Mouse (Mus musculus): Measurements from ENCODE around the gene Ncln. TPM values are rescaled to one million over a fixed set of nuclear protein-coding genes. Genes with fewer than 3 reads are reported as not detected.

Gene Ncln
- polyA plus RNA-seq, 1 experiment from 2014 or later, result 61.3 TPM

DNA sequence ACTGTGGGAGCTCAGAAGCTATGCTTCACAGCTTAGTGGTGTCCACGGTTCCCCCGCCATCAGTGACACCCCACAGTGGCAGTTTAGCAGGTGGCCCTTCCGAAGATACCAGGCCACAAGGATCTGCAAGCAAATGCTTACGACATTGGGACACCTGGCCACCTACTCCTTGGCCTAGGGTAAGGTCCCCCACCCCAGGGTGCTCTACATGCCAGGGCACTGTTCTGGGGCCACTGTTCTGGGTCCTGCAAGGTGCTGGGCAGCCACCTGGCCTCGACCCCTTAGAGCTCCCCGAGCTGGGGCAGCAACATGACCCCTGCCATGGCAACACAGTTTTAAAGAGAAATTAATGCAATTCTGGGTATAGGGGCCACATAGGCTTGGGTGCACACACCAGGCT, 1.0 kb downstream of the Ncln start:
- Histone ChIP-seq H3K4me1 (ENCODE audit: control insufficient read depth, insufficient read depth, low read length) (peaks cover 18% of the 10 kb centered on the region), H3K4me2 (ENCODE audit: low read length) (peak overlapping the region; percentile 100), H3K9ac (ENCODE audit: low read depth, low read length) (peak overlapping the region; percentile 76), H3K9me3 (replicated peaks; ENCODE audit: control insufficient read depth, low read length, poor library complexity, severe bottlenecking) (no peaks in the 10 kb centered on the region), H3K27me3 (ENCODE audit: control insufficient read depth, insufficient read depth, low read depth, low read length) (no peaks in the 10 kb centered on the region), H3K4me3 (ENCODE audit: low read depth, low read length) (peak overlapping the region; percentile 77), H3K36me3 (ENCODE audit: control insufficient read depth, insufficient read depth, low read length) (peaks cover 21% of the 10 kb centered on the region), H3K27ac (ENCODE audit: low read length) (no peak overlapping the region)
- no peak for ATAC-seq
- WGBS, result 77% methylated on average over 6 of the region's 6 CpGs

DNA sequence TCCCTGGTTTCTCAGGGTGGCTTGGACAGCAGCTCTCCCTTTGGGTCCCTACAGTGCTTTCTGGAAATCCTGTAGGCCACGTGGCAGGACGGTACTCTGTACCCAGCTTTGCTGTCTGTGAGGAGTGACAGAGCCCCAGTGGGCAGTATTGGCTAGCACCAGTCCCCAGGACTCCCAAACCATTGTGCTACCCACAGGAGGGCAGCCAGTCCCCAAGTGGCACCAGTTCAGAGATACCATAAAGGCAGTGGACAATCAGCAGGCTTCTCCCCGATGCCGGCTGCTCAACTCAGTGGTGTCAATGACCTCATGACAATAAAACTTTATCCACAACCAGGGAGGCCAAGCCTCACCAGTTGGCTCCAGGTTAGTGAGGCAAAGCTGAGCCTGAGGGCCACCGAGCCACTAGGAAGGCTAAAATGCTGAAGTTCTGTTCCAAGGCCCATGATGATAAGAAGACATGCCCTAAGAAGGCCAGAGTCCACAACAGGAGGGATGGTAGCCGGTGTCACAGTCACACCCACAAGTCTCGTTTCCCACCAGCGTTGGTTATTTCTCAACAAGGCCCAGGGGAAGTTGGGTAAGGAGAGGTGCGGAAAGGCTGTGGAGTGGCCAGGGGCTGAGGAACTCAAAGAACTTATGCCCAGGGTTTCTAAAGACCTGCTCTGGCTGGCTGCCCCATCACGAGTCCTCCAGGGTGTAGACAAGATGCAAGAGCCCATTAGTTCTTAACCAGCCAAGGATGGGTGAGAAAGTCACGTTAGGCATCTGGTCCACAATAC, 1.7 kb downstream of the Ncln start:
- no peak overlapping the region for H3K4me3 ChIP-seq (ENCODE audit: low read depth, low read length)
- no peak overlapping the region for H3K27ac ChIP-seq (ENCODE audit: low read length)
- H3K36me3 ChIP-seq (ENCODE audit: control insufficient read depth, insufficient read depth, low read length), result peaks cover 25% of the 10 kb centered on the region
- ATAC-seq, result no peak
- H3K9ac ChIP-seq (ENCODE audit: low read depth, low read length), result 0 out of 2 replicates have a peak overlapping the region, but pooled peaks have one; percentile 76
- 92% methylated on average over 11 of the region's 11 CpGs for WGBS
- H3K4me2 ChIP-seq (ENCODE audit: low read length), result peak overlapping the region; percentile 100; the same call in 1 of the 2 replicates
- no peaks in the 10 kb centered on the region for H3K27me3 ChIP-seq (ENCODE audit: control insufficient read depth, insufficient read depth, low read depth, low read length)
- H3K9me3 ChIP-seq (replicated peaks; ENCODE audit: control insufficient read depth, low read length, poor library complexity, severe bottlenecking), result no peaks in the 10 kb centered on the region
- H3K4me1 ChIP-seq (ENCODE audit: control insufficient read depth, insufficient read depth, low read length), result peaks cover 18% of the 10 kb centered on the region

DNA sequence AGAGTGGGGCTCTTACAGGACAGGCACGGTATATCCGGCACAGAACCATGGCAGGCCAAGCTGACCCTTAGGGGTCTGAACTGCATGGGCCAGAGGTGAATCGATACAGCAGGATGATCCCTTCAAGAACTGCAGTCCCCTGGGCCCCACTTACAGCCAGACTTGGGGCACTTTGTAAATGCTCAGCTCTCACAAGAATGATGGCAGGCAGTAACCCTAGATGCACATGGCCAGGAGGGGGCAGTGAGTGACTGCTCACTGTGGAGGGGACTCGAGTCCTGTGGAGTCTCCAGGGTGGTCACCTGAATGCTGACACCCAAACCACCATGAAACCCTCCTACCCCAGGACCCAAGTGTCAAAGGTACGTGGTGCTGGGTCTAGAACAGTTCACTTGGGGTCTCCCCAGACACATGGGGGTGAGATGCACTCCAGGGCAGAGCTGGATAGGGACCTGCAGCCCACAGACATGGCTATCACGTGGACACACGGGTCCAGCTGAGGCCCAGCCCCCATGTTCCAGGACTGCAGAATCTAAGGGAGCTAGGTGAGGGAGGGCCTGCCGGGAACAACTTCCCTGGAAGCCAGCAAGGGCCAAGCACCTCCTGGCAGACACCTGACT, 2.5 kb downstream of the Ncln start:
- H3K27me3 ChIP-seq (ENCODE audit: control insufficient read depth, insufficient read depth, low read depth, low read length), result no peaks in the 10 kb centered on the region
- H3K9me3 ChIP-seq (replicated peaks; ENCODE audit: control insufficient read depth, low read length, poor library complexity, severe bottlenecking), result no peaks in the 10 kb centered on the region
- no peak overlapping the region for H3K4me3 ChIP-seq (ENCODE audit: low read depth, low read length)
- peaks cover 18% of the 10 kb centered on the region for H3K4me1 ChIP-seq (ENCODE audit: control insufficient read depth, insufficient read depth, low read length)
- WGBS, result 85% methylated on average over 8 of the region's 8 CpGs
- H3K27ac ChIP-seq (ENCODE audit: low read length), result no peak overlapping the region
- H3K36me3 ChIP-seq (ENCODE audit: control insufficient read depth, insufficient read depth, low read length), result peaks cover 28% of the 10 kb centered on the region
- no peak overlapping the region for H3K9ac ChIP-seq (ENCODE audit: low read depth, low read length)
- ATAC-seq, result no peak
- no peak overlapping the region for H3K4me2 ChIP-seq (ENCODE audit: low read length)

DNA sequence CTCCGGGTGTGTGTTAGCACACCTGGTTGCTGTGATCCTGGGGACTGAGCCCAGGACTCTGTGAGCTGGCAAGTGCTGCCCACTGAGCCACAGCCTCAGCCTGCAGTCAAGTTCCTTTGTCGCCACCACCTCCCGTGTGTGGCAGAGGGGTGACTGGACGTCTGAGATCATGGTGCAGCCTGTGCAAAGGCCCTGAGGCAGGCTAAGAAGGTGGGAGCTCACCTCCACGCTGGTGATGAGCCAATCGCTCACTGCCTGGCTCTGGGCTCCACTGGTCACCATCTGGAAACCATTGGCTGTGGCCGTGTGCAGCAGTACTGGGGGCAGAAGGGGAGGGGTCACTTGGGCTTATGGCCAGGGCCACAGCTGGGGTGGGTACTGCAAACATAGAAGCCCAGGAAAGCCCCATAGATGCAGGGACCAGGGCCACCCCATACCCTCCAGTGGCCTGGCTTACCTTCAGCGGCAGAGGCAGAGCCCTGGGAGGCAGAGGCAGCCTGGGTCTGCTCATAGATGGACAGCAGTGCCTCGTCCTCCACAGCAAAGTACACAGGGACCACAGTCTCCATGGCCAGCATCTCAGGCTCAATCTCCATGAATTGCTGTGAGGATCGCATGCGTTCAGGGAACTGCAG, 3.5 kb downstream of the Ncln start:
- Histone ChIP-seq H3K4me3 (ENCODE audit: low read depth, low read length) (no peak overlapping the region), H3K4me1 (ENCODE audit: control insufficient read depth, insufficient read depth, low read length) (peaks cover 18% of the 10 kb centered on the region), H3K9me3 (replicated peaks; ENCODE audit: control insufficient read depth, low read length, poor library complexity, severe bottlenecking) (no peaks in the 10 kb centered on the region), H3K36me3 (ENCODE audit: control insufficient read depth, insufficient read depth, low read length) (peaks cover 37% of the 10 kb centered on the region), H3K27me3 (ENCODE audit: control insufficient read depth, insufficient read depth, low read depth, low read length) (no peaks in the 10 kb centered on the region), H3K27ac (ENCODE audit: low read length) (no peak overlapping the region), H3K9ac (ENCODE audit: low read depth, low read length) (no peak overlapping the region), H3K4me2 (ENCODE audit: low read length) (no peak overlapping the region)
- WGBS, result 93% methylated on average over 11 of the region's 11 CpGs
- ATAC-seq, result no peak

DNA sequence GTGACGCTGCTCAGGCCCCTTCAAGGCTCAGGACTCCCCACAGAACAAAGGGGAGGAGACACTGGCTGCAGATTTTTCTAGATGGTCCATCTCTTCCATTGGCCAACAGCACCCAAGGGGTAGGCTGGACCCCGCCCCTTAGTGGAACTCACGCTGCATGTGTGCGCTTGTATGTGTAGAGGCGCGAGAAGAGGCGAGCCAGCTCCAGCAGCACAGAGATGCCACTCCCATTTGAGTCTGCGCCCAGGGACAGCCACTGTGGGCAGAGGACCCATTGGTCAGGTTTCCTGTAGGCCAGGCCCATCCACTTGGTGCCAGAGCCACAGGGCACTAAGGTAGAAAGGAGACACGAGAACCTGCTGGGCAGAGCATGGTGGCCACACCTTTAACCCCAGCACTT, 5.2 kb downstream of the Ncln start:
- ATAC-seq, result no peak
- H3K36me3 ChIP-seq (ENCODE audit: control insufficient read depth, insufficient read depth, low read length), result peaks cover 50% of the 10 kb centered on the region

DNA sequence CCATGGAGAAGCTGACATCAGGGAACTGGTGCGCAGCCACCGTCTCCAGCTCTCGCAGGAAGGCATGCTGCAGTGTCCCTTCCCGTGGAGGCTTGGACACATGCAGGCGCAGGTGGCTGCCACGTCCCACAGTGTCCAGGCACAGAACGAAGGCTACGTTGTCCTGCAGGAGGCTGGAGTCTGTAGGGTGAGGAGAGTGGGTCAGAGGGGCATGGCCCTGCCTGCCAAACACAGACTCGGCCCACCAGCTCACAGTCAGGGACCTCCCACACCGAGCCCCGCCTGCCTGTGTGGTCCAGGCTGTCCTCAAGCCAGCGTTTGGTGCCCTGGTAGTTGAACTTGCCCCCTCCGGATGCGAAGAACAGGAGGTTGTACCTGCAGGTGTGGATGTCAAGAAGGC, 6.3 kb downstream of the Ncln start:
- 84% methylated on average over 14 of the region's 14 CpGs for WGBS
- ATAC-seq, result no peak
- no peaks in the 10 kb centered on the region for H3K27me3 ChIP-seq (ENCODE audit: control insufficient read depth, insufficient read depth, low read depth, low read length)
- peaks cover 7% of the 10 kb centered on the region for H3K4me1 ChIP-seq (ENCODE audit: control insufficient read depth, insufficient read depth, low read length)
- H3K9me3 ChIP-seq (replicated peaks; ENCODE audit: control insufficient read depth, low read length, poor library complexity, severe bottlenecking), result no peaks in the 10 kb centered on the region
- no peak overlapping the region for H3K9ac ChIP-seq (ENCODE audit: low read depth, low read length)
- H3K36me3 ChIP-seq (ENCODE audit: control insufficient read depth, insufficient read depth, low read length), result peaks cover 50% of the 10 kb centered on the region
- H3K4me3 ChIP-seq (ENCODE audit: low read depth, low read length), result no peak overlapping the region
- H3K4me2 ChIP-seq (ENCODE audit: low read length), result no peak overlapping the region
- no peak overlapping the region for H3K27ac ChIP-seq (ENCODE audit: low read length)

More for the DNA sequence above, 5.2 kb downstream of the Ncln start:
- Histone ChIP-seq H3K4me1 (ENCODE audit: control insufficient read depth, insufficient read depth, low read length) (peaks cover 13% of the 10 kb centered on the region), H3K4me3 (ENCODE audit: low read depth, low read length) (no peak overlapping the region), H3K4me2 (ENCODE audit: low read length) (no peak overlapping the region), H3K9me3 (replicated peaks; ENCODE audit: control insufficient read depth, low read length, poor library complexity, severe bottlenecking) (no peaks in the 10 kb centered on the region), H3K27ac (ENCODE audit: low read length) (no peak overlapping the region), H3K27me3 (ENCODE audit: control insufficient read depth, insufficient read depth, low read depth, low read length) (no peaks in the 10 kb centered on the region), H3K9ac (ENCODE audit: low read depth, low read length) (no peak overlapping the region)
- WGBS, result 94% methylated on average over 9 of the region's 9 CpGs

DNA sequence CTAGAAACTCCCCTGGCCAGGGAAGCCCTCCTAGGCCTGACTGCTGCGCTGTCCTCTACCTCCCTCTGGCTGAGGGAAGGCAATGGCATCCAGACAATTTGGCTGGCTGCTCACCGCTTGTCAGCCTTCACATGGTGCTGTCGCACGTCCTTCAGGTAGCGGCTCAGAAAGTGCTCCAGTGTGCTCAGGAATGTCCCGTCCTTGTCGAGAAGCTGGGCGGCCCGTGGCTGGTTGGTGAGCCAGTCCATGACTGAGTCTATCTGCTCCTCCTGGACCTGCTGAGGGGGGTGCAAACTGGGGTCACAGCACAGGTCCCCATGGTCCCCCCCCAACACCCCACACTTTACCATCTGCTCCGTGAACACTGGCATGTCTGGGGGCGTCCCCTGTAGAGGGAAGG, 8.1 kb downstream of the Ncln start:
- Histone ChIP-seq H3K9ac (ENCODE audit: low read depth, low read length) (no peak overlapping the region), H3K36me3 (ENCODE audit: control insufficient read depth, insufficient read depth, low read length) (peaks cover 50% of the 10 kb centered on the region), H3K4me2 (ENCODE audit: low read length) (no peak overlapping the region), H3K9me3 (replicated peaks; ENCODE audit: control insufficient read depth, low read length, poor library complexity, severe bottlenecking) (no peaks in the 10 kb centered on the region), H3K27me3 (ENCODE audit: control insufficient read depth, insufficient read depth, low read depth, low read length) (no peaks in the 10 kb centered on the region), H3K27ac (ENCODE audit: low read length) (no peak overlapping the region), H3K4me3 (ENCODE audit: low read depth, low read length) (no peak overlapping the region), H3K4me1 (ENCODE audit: control insufficient read depth, insufficient read depth, low read length) (peaks cover 8% of the 10 kb centered on the region)
- 90% methylated on average over 11 of the region's 11 CpGs for WGBS
- no peak for ATAC-seq

DNA sequence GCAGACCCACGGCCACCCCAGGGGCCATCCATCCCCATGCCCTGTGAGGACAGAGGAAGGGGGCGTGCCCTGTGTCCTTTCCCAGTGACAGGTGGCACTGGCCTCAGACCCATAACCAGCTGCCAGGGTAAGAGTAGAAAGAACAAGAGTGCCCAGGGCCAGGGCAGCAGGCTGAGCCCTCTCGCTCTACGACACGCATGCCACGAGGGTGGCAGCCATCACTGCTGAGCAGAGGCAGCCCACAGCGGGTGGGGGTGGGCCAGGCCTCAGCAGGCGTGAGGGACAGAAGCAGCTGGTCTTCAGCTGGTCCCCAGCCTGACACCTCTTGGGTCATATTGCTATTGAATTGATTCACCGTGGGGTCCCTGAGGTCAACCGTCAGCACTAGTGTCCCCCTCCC, 9.7 kb downstream of the Ncln start:
- WGBS, result 89% methylated on average over 10 of the region's 10 CpGs
- peaks cover 38% of the 10 kb centered on the region for H3K36me3 ChIP-seq (ENCODE audit: control insufficient read depth, insufficient read depth, low read length)
- H3K4me3 ChIP-seq (ENCODE audit: low read depth, low read length), result no peak overlapping the region
- no peak overlapping the region for H3K9ac ChIP-seq (ENCODE audit: low read depth, low read length)
- no peak for ATAC-seq
- no peak overlapping the region for H3K27ac ChIP-seq (ENCODE audit: low read length)
- peaks cover 14% of the 10 kb centered on the region for H3K4me1 ChIP-seq (ENCODE audit: control insufficient read depth, insufficient read depth, low read length)
- no peaks in the 10 kb centered on the region for H3K9me3 ChIP-seq (replicated peaks; ENCODE audit: control insufficient read depth, low read length, poor library complexity, severe bottlenecking)
- H3K27me3 ChIP-seq (ENCODE audit: control insufficient read depth, insufficient read depth, low read depth, low read length), result no peaks in the 10 kb centered on the region
- no peak overlapping the region for H3K4me2 ChIP-seq (ENCODE audit: low read length)

DNA sequence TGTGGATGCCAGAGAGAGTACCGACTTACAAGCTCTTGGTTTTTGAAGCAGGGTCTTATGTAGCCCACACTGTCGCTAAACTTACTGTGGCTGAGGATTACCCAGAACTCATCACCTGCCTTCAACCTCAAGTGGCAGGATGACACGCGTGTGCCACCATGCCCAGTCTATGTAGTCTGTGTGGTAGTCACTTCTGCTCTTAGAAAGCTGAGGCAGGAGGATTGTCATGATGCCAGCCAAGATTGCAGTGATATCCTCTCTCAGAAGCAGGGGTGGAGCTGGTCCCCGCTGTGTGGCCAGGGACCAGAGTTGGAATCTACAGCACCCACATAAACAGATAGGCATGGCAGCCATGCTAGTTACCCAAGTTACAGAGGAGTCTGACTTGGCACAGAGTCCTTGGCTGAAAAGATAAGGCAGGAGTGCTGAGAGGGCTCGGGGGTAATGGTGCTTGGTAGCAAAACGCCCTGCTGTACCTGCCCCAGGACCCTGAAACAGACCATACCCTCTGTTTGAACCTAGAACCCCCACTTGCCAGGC, 10.6 kb downstream of the Ncln start:
- H3K4me2 ChIP-seq (ENCODE audit: low read length), result no peak overlapping the region
- H3K36me3 ChIP-seq (ENCODE audit: control insufficient read depth, insufficient read depth, low read length), result peaks cover 30% of the 10 kb centered on the region
- H3K4me3 ChIP-seq (ENCODE audit: low read depth, low read length), result no peak overlapping the region
- no peak for ATAC-seq
- H3K9me3 ChIP-seq (replicated peaks; ENCODE audit: control insufficient read depth, low read length, poor library complexity, severe bottlenecking), result no peaks in the 10 kb centered on the region
- H3K9ac ChIP-seq (ENCODE audit: low read depth, low read length), result no peak overlapping the region
- H3K4me1 ChIP-seq (ENCODE audit: control insufficient read depth, insufficient read depth, low read length), result peaks cover 20% of the 10 kb centered on the region
- no peaks in the 10 kb centered on the region for H3K27me3 ChIP-seq (ENCODE audit: control insufficient read depth, insufficient read depth, low read depth, low read length)
- H3K27ac ChIP-seq (ENCODE audit: low read length), result peak overlapping the region; percentile 83; the same call in 1 of the 2 replicates
- 74% methylated on average over 7 of the region's 7 CpGs for WGBS

All from midbrain, embryonic 16.5 days (tissue).